ENCODE assay signal across 9 mouse cellular contexts in genomic region chr16:28929686-28930291, GRCm38 (mm10). TPM values are rescaled to one million over a fixed set of nuclear protein-coding genes. Genes with fewer than 3 reads are reported as not detected.
DNase-seq lines count a peak whose midpoint lies in the region; ATAC-seq and TF ChIP-seq lines count a peak whose summit lies in the region.
"Had no signal": no experiment of that assay in that cellular context is flagged by ENCODE, and none has a peak within 500 bp of the region (broad histone marks: within the 10 kb centered on the region; RNA-seq: fewer than 3 reads in every experiment).

No protein-coding gene starts in this region.

- H3K9me3 ChIP-seq in heart, embryonic 11.5 days (replicated peaks; ENCODE audit: control insufficient read depth, low read length) = no peaks in the 10 kb centered on the region
- H3K9me3 ChIP-seq in kidney, embryonic 15.5 days (replicated peaks) = no peaks in the 10 kb centered on the region

- H3K27me3 ChIP-seq in thymus, adult 2 months (ENCODE audit: control insufficient read depth, insufficient read depth, low read length) = peaks cover 3% of the 10 kb centered on the region; the same call in 1 of the 2 replicates
- H3K27me3 ChIP-seq in heart, embryonic 11.5 days (ENCODE audit: control insufficient read depth, insufficient read depth, low read length) = no peaks in the 10 kb centered on the region
- peaks cover 6% of the 10 kb centered on the region; the same call in 1 of the 2 replicates for H3K27me3 ChIP-seq in kidney, embryonic 15.5 days
- H3K27me3 ChIP-seq in myocyte (ENCODE audit: control insufficient read depth, insufficient read depth, insufficient read length) = no peaks in the 10 kb centered on the region
- H3K27me3 ChIP-seq: CH12.LX had no signal

- H3K79me2 ChIP-seq in myocyte (ENCODE audit: control insufficient read depth, insufficient read depth) = peaks cover 12% of the 10 kb centered on the region

- TF ChIP-seq CTCF in thymus, adult 2 months (IDR thresholded peaks at IDR 0.05; ENCODE audit: borderline replicate concordance, control insufficient read depth, extremely low read depth, insufficient read depth, low read length, poor library complexity) = no peak
- no peak for TF ChIP-seq CTCF in embryonic fibroblast, embryonic 13.5 days (IDR thresholded peaks at IDR 0.05; ENCODE audit: borderline replicate concordance, insufficient read depth, low read length)

- no peak for DNase-seq in thymus, adult 2 months
- no peak for DNase-seq in thymus, postnatal 0 days (ENCODE audit: low spot score)
- DNase-seq in liver = peak; percentile 32
- peak; percentile 76 for DNase-seq in yolk sac, embryonic 10.5 days (ENCODE audit: low spot score)

- peak overlapping the region; percentile 36; the same call in 1 of the 2 replicates for H3K4me3 ChIP-seq in thymus, adult 2 months (ENCODE audit: control insufficient read depth, insufficient read depth, low read length)
- peak overlapping the region; percentile 81 for H3K4me3 ChIP-seq in embryonic fibroblast, embryonic 13.5 days (ENCODE audit: insufficient read depth, low read length)
- H3K4me3 ChIP-seq in heart, embryonic 11.5 days (ENCODE audit: low read depth, low read length) = peak overlapping the region; percentile 91
- peak overlapping the region; percentile 93 for H3K4me3 ChIP-seq in kidney, embryonic 15.5 days (replicated peaks)
- H3K4me3 ChIP-seq in myocyte = peak overlapping the region; percentile 67

- WGBS in thymus, adult 2 months = 2% methylated on average over 66 of the region's 66 CpGs
- WGBS in heart, embryonic 11.5 days (ENCODE audit: insufficient replicate concordance) = 1% methylated on average over 59 of the region's 66 CpGs
- under 1% methylated on average over 65 of the region's 66 CpGs for WGBS in kidney, embryonic 15.5 days

- peak overlapping the region; percentile 91 for H3K9ac ChIP-seq in heart, embryonic 11.5 days (ENCODE audit: low read depth, low read length)
- peak overlapping the region; percentile 90 for H3K9ac ChIP-seq in kidney, embryonic 15.5 days

- no peaks in the 10 kb centered on the region for H3K36me3 ChIP-seq in thymus, adult 2 months (ENCODE audit: control insufficient read depth, insufficient read depth, low read length)
- no peaks in the 10 kb centered on the region for H3K36me3 ChIP-seq in heart, embryonic 11.5 days (ENCODE audit: control insufficient read depth, insufficient read depth, low read length)
- no peaks in the 10 kb centered on the region for H3K36me3 ChIP-seq in kidney, embryonic 15.5 days
- H3K36me3 ChIP-seq in myocyte (ENCODE audit: control insufficient read depth, insufficient read depth) = no peaks in the 10 kb centered on the region

- H3ac ChIP-seq in myocyte (ENCODE audit: control insufficient read depth, insufficient read length) = peak overlapping the region; percentile 34

- H3K27ac ChIP-seq in thymus, adult 2 months (ENCODE audit: control insufficient read depth, insufficient read depth, low read length) = no peak overlapping the region
- H3K27ac ChIP-seq in embryonic fibroblast, embryonic 13.5 days (ENCODE audit: insufficient read depth, low read length) = no peak overlapping the region
- H3K27ac ChIP-seq in heart, embryonic 11.5 days (ENCODE audit: low read depth, low read length) = peak overlapping the region; percentile 91
- peak overlapping the region; percentile 96 for H3K27ac ChIP-seq in kidney, embryonic 15.5 days

- peak overlapping the region; percentile 83 for H3K4me2 ChIP-seq in heart, embryonic 11.5 days
- H3K4me2 ChIP-seq in kidney, embryonic 15.5 days = peak overlapping the region; percentile 88
- peak overlapping the region; percentile 58 for H3K4me2 ChIP-seq in myocyte (ENCODE audit: low read depth)

- no peak for TF ChIP-seq POLR2A in thymus, adult 2 months (IDR thresholded peaks at IDR 0.05; ENCODE audit: control insufficient read depth, extremely low read depth, insufficient read depth, low read length, poor library complexity)
- 0 out of 2 replicates have a peak, but pooled peaks have one; percentile 12 for TF ChIP-seq POLR2A in embryonic fibroblast, embryonic 13.5 days (IDR thresholded peaks at IDR 0.05; ENCODE audit: low read depth, low read length)
- TF ChIP-seq POLR2A in myocyte (IDR thresholded peaks at IDR 0.05; ENCODE audit: insufficient read length, low read depth) = peak; percentile 6

- ATAC-seq in heart, embryonic 11.5 days (replicated peaks; ENCODE audit: insufficient number of reproducible peaks, low FRiP score, low TSS enrichment) = peak; percentile 40
- peak; percentile 62 for ATAC-seq in kidney, embryonic 15.5 days (replicated peaks; ENCODE audit: low FRiP score)

- H3K4me1 ChIP-seq in thymus, adult 2 months (replicated peaks; ENCODE audit: control insufficient read depth, insufficient read depth, low read length) = no peaks in the 10 kb centered on the region
- H3K4me1 ChIP-seq in embryonic fibroblast, embryonic 13.5 days (ENCODE audit: control insufficient read depth, insufficient read depth, low read length) = no peaks in the 10 kb centered on the region; the same call in 1 of the 2 replicates
- peaks cover 11% of the 10 kb centered on the region for H3K4me1 ChIP-seq in heart, embryonic 11.5 days (ENCODE audit: control insufficient read depth, insufficient read depth, low read length)
- H3K4me1 ChIP-seq in kidney, embryonic 15.5 days = peaks cover 19% of the 10 kb centered on the region

TF ChIP-seq in myocyte, 11 proteins besides CTCF, POLR2A, EP300 and RAD21:
- TF ChIP-seq MYOD1 (IDR thresholded peaks at IDR 0.05; ENCODE audit: control insufficient read depth in 1 of 3, insufficient read length in 2 of 3, low read depth in 2 of 3) (no peak), E2F4 (IDR thresholded peaks at IDR 0.05; ENCODE audit: insufficient read depth) (peak; percentile 9)

RNA-seq across cellular contexts. Expression of gene Mb21d2, which starts 0.3 kb away (rescaled TPM):
- 2.7 and 3.3 TPM in 2 replicates for polyA plus RNA-seq in thymus, adult 2 months (2012; rRNA removed)
- polyA plus RNA-seq in thymus, postnatal 0 days (2015; fragmentation: Nextera tagmentation; extraction: Ambion mirVana) = 1.2 and 1.6 TPM in 2 replicates
- 7.6 and 7.9 TPM in 2 replicates for polyA plus RNA-seq in embryonic fibroblast, embryonic 13.5 days (2011; ENCODE audit: insufficient read length, low read depth, missing spikeins)
- polyA plus RNA-seq in heart, embryonic 11.5 days (2014; fragmentation: Nextera tagmentation; extraction: Ambion mirVana) = 5.8 and 6.9 TPM in 2 replicates
- polyA plus RNA-seq in kidney, embryonic 15.5 days (2015; fragmentation: Nextera tagmentation; extraction: Ambion mirVana) = 6.7 and 8.0 TPM in 2 replicates
- polyA plus RNA-seq in myocyte (2012; fragmentation: generic; extraction: Trizol) = 6.0 TPM

Comparison
In these comparisons a context has a peak if more than half of its experiments do, and no peak if none do; other contexts are left out.
1. DNase-seq: peak in liver (single experiment) and yolk sac, embryonic 10.5 days (single experiment); none in thymus, adult 2 months (single experiment) and thymus, postnatal 0 days (single experiment).
2. H3K27ac ChIP-seq: peak in heart, embryonic 11.5 days (single experiment) and kidney, embryonic 15.5 days (single experiment); none in thymus, adult 2 months (single experiment) and embryonic fibroblast, embryonic 13.5 days (single experiment).
3. H3K4me3 ChIP-seq: peak in every context shown above with its lines; median percentile 93 in kidney, embryonic 15.5 days; 91 in heart, embryonic 11.5 days; 81 in embryonic fibroblast, embryonic 13.5 days; 67 in myocyte; 36 in thymus, adult 2 months.
4. Peak in every context shown above with its lines, with median percentiles within 50 percentile points of each other: H3K4me2 ChIP-seq.